Mouse (Mus musculus): ENCODE data around the gene Aldh1b1.

Gene Aldh1b1

DNA sequence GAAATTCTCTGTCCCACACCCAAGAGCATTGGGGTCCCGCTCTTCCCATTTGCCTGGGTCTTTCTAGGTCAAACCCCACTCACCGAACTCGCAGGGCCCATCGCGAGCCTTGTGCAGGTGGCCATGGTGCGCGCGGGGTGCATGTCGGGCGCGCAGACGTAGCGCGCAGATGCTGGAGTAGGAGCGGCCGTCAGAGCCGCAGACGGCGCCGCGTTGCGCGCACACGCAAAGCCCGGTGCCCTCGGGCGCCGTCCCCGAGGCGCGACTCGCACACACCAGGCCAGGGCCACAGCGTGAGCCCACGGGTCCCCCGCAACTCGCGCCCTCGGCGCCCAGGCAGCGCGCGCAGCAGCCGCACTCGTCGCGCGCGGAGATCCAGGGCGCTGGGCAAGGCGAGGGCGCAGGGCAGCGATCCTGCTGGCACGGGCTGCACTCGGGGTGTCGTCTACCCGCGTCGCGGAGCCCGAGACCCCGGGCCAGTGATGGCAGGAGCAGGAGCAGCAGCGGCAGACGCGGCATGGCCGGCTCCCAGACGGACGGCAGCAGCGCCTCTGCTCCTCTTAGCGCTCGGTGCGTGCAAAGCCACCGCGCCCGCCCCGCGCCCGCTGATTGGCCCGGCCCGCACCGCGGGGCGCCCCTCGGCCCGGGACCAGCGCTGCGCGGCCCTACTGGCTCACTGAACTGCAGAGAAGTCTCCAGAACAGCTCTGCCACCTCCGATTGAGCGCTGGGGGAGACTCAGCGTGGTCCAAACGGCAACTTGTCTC, 27.6 kb downstream of the Aldh1b1 start, which contains the start of gene Igfbpl1:
TSS of gene Igfbpl1 (minus strand) at position 649 of the 766 bp plus-strand sequence.
- DNase-seq = no peak

DNA sequence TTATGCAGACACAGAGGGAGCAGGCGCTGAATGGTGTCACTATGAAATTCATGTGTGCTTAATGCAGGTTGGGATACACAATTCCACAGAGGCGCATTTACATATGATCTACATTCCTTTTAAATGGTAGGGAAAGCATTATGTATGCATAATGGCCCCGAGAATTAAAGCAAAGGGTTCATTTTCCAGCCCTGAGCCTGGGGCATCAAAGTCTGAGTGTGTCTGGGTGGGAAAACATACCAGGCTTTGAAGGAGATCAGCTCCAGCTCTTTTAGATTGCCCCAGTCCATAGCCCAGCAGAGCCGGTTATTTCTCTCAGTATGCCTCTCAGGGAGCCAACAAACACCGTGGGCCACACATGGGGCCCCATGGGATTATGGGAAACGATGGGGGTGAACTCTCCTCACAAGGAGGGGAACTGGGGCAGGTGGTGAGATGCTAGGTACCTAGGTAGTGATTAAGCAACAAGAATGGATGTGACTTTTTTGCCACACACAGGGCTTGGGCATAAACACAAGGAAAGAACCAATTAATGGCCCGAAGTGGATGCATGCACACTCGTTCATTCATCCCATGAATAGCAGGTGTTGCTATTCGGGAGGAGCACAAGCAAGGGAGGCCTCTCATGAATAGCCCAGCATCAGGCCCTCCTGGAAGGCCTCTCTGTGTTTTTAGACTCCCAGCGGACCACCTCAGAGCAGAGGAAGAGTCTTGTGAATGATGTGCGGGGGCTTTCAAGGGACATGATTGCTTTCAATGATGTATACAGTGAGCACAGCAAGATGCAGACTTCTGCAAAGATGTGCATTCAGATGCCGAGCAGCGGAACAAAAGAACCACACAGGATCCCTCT, 31.3 kb downstream of the Aldh1b1 start:
- no peak for DNase-seq

GRCm38 (mm10) chr4:45831996-45832395, 33.2 kb downstream of the Aldh1b1 start:
- DNase-seq = no peak

- no peak for DNase-seq
Measured at GRCm38 (mm10) chr4:45833461-45833860, 34.6 kb downstream of the Aldh1b1 start.

DNA sequence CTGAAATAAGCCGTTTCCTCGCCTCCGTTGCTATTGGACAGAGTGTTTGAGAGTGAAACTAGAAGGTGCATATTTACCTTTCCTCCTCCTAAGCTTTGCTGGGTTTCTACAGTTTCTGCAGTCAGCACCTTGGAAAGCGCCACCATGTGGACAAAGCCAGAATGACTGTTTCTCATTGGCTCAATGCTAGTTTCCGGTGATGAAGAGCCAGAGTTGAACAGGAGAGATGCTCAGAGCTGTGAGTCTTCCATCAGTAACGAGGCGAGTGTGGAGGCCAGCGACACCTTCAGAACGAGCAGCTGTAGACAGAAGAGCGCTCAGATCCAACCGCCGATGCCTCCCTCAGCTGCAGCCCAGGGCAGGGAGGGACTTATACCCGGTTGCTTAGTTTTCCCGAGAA, 45.5 kb downstream of the Aldh1b1 start:
- peak in 1 of 2 experiments; percentile 31 for DNase-seq

DNA sequence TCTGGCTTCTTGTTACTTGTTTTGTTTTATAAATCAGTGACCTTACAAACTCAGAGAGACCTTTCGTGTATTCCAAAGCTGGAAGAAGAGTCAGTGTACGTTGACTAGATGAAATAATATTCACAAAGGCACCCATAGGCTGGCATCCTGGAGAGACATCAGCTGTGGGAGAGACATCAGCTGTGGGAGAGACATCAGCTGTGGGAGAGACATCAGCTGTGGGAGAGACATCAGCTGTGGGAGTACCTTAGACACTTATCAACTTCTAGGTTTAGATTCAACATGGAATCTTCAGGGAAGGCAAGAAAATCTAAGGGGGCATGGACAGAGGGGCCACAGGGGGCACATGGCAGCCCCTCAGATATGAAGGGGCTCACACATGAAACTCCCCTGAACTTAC, 47.4 kb downstream of the Aldh1b1 start:
- DNase-seq = no peak

DNA sequence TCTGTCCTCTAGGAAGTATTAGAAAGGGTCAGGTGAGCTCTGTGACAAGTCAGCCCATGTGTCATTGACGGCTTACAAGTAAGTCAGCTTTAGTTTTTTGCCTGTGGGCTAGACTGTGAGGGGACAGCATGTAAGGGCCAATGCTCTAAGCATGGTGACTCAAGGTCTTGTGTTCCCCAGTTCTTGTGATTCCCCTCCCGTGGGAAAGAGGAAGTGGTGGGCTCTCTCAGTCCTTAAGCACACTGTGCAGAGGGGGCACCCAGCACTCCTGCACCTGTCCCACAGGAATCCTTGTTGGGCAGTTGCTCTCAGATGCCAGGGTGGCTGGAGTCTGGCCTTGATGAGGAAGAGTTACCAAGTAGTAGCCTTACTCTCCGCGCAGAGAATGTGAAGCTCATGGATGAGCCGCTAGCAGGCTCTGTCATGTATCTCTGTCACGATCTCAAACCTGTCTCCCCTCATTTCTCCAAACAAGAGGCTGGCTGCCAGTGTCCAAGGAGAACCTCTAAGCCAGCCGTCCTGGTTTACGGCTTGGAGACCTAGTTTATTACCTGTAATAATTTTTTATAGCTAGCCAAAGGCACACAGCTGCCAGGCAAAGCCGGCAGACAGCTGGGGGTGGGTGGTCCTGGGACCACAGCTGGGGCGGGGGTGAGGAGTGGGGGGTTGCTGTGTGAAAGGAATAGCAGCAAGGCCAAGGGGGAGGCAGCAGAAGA, 49.4 kb downstream of the Aldh1b1 start, which contains the start of gene Stra6l:
TSS of gene Stra6l (plus strand) at position 556 of the 716 bp plus-strand sequence.
- DNase-seq = no peak

- no peak for DNase-seq
Measured at GRCm38 (mm10) chr4:45848825-45849156, 50.0 kb downstream of the Aldh1b1 start.

GRCm38 (mm10) chr4:45849419-45849818, 50.6 kb downstream of the Aldh1b1 start:
- no peak for DNase-seq

GRCm38 (mm10) chr4:45851640-45852051, 52.8 kb downstream of the Aldh1b1 start:
- DNase-seq = no peak

GRCm38 (mm10) chr4:45853496-45854246, 54.8 kb downstream of the Aldh1b1 start:
- no peak for DNase-seq
